Mouse (Mus musculus) embryonic facial prominence, embryonic 10.5 days (tissue): Measurements from ENCODE around the gene Adamts15. TPM values are rescaled to one million over a fixed set of nuclear protein-coding genes. Genes with fewer than 3 reads are reported as not detected.

Experiments used
- DNase-seq: peaks from one replicate; pipeline ENCODE4 v3.0.0-alpha.2; 2017; ENCODE audit warnings: low spot score
- H3K27ac ChIP-seq: fragments of 300-500 bp; sonication (generic); replicated peaks from 2 replicates; pipeline ENCODE4 v1.5.1; 2016; ENCODE audit warnings: mild to moderate bottlenecking
- H3K27me3 ChIP-seq: fragments of 300-500 bp; sonication (generic); replicated peaks from 2 replicates; pipeline ENCODE4 v1.6.1; 2016; ENCODE audit warnings: low read depth, mild to moderate bottlenecking; ENCODE audit not compliant: poor library complexity, severe bottlenecking
- H3K36me3 ChIP-seq: fragments of 300-500 bp; sonication (generic); replicated peaks from 2 replicates; pipeline ENCODE4 v1.6.1; 2016; ENCODE audit warnings: mild to moderate bottlenecking, moderate library complexity
- H3K4me1 ChIP-seq: fragments of 300-500 bp; sonication (generic); 2 replicates; pipeline ENCODE4 v1.6.1; 2016
- H3K4me3 ChIP-seq: fragments of 300-500 bp; sonication (generic); 2 replicates; pipeline ENCODE4 v1.5.1; 2016; ENCODE audit warnings: mild to moderate bottlenecking, moderate library complexity
- H3K9me3 ChIP-seq: fragments of 300-500 bp; sonication (generic); 2 replicates; pipeline ENCODE4 v1.6.1; 2016; ENCODE audit warnings: mild to moderate bottlenecking
- WGBS: fragments of 180-500 bp; shearing (Covaris S2); methylation state at CpG from one replicate; pipeline ENCODE4 v1.1.7; 2016; 5-methylcytosine and 5-hydroxymethylcytosine counted together
- polyA plus RNA-seq: library from polyadenylated mRNA; unstranded; fragments of >200 nt; fragmentation: Nextera tagmentation; extraction: Ambion mirVana; gene quantifications from 2 replicates; pipeline ENCODE4 v1.2.1, GENCODE M21; 2016

Adamts15 gene
- polyA plus RNA-seq = 7.2 and 9.1 TPM in 2 replicates

DNA sequence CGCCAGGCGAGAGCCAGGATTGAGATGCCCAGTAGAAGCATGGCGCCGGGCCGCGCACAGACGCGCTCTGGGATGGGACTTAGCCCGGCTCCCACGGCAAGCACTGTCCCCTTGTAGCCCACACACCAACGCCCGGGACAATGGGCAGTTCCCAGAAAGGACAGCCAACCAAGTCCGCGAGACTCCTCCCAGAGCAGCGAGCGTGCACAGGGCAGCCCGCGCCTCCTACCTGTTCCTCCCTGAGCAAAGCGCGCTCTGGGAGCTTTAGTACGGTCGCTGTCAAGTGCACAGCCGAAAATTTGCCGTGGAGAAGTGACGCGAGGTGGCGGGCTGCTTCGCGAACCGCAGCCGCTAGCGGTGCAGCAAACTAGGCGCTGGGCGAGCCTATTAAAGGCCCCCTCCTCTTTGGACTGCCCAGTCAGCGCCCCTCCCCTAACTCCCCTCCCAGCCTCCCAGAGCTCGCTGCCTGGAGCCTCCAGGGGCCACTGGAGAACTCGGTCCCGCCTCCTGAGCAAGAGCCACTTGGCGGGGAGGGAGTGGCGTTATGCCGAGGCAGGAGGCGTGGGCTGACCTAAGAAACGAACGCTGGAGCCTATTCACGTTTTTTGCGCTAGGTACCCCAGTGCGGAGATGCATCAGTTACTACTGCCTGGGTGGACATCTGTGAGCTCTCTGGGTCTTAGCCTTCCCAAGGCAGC lies at the start of gene Adamts15:
Gene Adamts15 (minus strand): TSS at position 256 of the 698 bp plus-strand sequence.
- Histone ChIP-seq H3K4me3 (peak within 1 kb of the TSS; percentile 74), H3K27me3 (peaks cover 46% of the 10 kb centered on the region), H3K9me3 (no peaks in the 10 kb centered on the region), H3K36me3 (no peaks in the 10 kb centered on the region; the same call in 1 of the 2 replicates), H3K4me1 (peaks cover 36% of the 10 kb centered on the region), H3K27ac (peak within 1 kb of the TSS; percentile 71)
- under 1% methylated on average over 46 of the region's 47 CpGs for WGBS
- peak; percentile 89 for DNase-seq

DNA sequence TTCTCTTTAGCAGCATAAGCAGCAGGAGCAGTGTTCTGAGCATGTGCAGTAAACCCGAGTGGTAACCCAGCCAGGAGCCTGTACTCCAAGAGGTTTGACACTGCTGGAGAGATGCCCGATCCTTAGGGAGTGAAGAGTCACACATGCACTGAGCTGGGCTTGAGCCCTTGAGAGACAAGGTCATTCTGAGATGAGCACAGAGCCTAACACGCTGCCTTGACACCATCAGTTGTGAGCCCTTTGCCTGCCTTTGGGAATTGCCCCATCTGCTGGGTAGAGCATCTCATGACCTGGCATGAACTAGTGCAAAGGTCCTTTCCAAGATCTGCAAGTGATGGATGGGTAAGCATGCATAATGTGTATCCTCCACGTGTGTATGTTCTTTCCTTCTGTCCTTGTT lies 49.7 kb upstream of the Adamts15 start:
- no peak for DNase-seq
- H3K27me3 ChIP-seq = no peaks in the 10 kb centered on the region
- no peaks in the 10 kb centered on the region for H3K36me3 ChIP-seq
- H3K4me3 ChIP-seq = no peak overlapping the region
- WGBS = 62% methylated on average over 4 of the region's 4 CpGs
- peaks cover 11% of the 10 kb centered on the region for H3K4me1 ChIP-seq
- no peaks in the 10 kb centered on the region for H3K9me3 ChIP-seq
- H3K27ac ChIP-seq = no peak overlapping the region

DNA sequence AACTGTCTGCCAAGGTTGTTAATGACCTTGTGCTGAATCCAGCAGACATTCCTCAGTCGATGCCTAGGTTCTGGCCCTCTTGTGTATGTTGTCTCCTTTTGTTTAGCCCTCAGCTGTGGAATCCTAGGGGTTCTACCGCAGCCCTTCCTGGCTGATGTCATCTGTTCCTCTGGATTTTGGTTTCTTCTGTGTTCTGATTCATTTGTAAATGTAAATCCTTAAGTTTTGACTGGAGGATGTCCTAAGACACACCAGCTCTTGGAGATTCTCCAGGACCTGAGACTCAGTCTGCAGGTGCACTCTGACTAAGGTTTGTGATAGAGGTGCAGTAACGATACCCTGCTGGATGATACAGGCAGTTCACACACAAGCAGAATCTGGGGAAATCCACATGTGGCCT lies 47.7 kb upstream of the Adamts15 start:
- Histone ChIP-seq H3K9me3 (no peaks in the 10 kb centered on the region), H3K27ac (no peak overlapping the region), H3K4me1 (peaks cover 9% of the 10 kb centered on the region), H3K4me3 (no peak overlapping the region), H3K27me3 (no peaks in the 10 kb centered on the region), H3K36me3 (no peaks in the 10 kb centered on the region)
- 72% methylated on average over 3 of the region's 3 CpGs for WGBS
- no peak for DNase-seq

DNA sequence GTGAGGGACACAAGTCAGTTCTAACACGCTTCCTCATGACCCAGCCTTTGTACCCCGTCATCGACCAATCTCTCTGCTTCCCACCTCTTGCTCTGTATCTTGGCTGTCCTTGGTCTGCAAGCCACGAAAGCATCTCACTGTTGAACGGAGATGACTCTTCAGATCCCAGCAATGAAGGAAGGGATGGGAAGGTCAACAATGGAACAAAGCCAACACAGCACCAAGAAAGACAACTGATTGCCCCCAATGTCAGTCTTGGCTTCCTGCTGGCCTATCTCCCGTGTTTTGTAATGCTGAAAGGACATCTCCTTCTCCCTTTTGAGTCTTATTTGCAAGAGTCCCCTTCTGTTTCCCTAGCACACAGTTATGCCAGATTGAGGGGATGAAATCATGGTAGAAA lies 45.9 kb upstream of the Adamts15 start:
- Histone ChIP-seq H3K9me3 (no peaks in the 10 kb centered on the region), H3K4me3 (no peak overlapping the region), H3K36me3 (no peaks in the 10 kb centered on the region), H3K27ac (no peak overlapping the region), H3K27me3 (no peaks in the 10 kb centered on the region), H3K4me1 (peaks cover 9% of the 10 kb centered on the region)
- WGBS = 88% methylated on average over 6 of the region's 6 CpGs
- no peak for DNase-seq

DNA sequence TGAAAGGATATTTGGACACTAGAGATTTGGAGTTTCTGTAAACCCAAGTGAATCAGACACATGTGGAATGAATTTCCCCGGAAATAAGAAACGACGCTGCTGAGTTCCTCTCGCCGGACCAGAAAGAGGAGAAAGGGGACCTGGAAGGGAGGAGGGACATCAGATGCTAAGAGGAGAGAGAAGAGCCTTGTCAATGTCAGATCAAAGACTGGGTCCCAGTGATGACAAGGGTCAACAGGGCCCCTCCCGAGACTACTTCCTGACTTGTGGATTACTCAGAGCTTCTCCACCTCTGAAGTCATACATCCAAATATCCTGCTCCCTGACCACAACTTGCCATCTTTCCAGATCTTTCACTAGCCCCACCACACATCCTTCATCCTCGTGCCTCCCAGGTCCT lies 44.6 kb upstream of the Adamts15 start:
- H3K27me3 ChIP-seq = no peaks in the 10 kb centered on the region
- H3K27ac ChIP-seq = no peak overlapping the region
- H3K4me3 ChIP-seq = no peak overlapping the region
- H3K4me1 ChIP-seq = peaks cover 9% of the 10 kb centered on the region
- no peaks in the 10 kb centered on the region for H3K9me3 ChIP-seq
- WGBS = 36% methylated on average over 7 of the region's 7 CpGs
- DNase-seq = no peak
- H3K36me3 ChIP-seq = no peaks in the 10 kb centered on the region

DNA sequence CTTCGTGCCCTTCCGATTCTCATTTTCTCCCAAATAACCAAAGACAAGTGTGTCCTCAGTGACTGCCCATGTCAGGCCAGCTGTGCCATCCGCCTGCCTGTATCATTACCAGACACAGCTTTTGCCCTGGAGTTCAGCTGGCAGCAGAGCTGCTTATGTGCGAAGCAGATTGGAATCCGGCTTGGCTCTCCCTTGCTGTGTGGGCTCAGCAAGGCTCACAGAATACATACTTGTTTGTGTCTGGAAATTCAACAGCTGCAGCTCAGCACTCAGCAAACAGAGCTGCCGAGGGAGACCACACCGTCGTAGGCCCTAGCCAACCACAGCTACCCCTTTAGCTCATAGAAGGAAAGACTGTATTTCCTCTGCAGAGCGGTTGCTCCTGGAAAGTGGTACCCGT lies 42.4 kb upstream of the Adamts15 start:
- H3K4me1 ChIP-seq = peaks cover 9% of the 10 kb centered on the region
- H3K9me3 ChIP-seq = no peaks in the 10 kb centered on the region
- H3K36me3 ChIP-seq = no peaks in the 10 kb centered on the region
- WGBS = 82% methylated on average over 10 of the region's 10 CpGs
- DNase-seq = no peak
- H3K27me3 ChIP-seq = no peaks in the 10 kb centered on the region
- H3K4me3 ChIP-seq = no peak overlapping the region
- H3K27ac ChIP-seq = no peak overlapping the region

DNA sequence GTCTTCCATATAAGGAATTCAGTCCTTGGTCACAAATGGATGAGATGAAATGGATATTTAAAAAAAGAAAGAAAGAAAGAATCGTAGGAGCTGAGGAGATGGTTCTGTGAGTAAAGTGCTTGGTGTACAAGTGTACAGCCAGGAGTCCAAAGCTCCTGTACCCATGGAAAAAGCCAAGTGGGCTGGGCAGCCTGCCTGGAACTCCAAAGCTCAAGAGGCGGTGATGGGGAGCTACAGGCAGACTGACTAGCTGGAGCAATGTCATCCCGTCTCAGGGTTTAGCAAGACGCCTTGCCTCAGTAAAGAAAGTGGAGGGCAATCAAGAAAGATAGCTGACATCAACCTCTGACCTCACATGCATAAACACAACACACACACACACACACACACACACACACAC lies 41.5 kb upstream of the Adamts15 start:
- H3K4me3 ChIP-seq = no peak overlapping the region
- WGBS = 89% methylated on average over 4 of the region's 4 CpGs
- no peaks in the 10 kb centered on the region for H3K27me3 ChIP-seq
- no peaks in the 10 kb centered on the region for H3K36me3 ChIP-seq
- H3K9me3 ChIP-seq = no peaks in the 10 kb centered on the region
- no peak overlapping the region for H3K27ac ChIP-seq
- no peak for DNase-seq
- peaks cover 9% of the 10 kb centered on the region for H3K4me1 ChIP-seq

DNA sequence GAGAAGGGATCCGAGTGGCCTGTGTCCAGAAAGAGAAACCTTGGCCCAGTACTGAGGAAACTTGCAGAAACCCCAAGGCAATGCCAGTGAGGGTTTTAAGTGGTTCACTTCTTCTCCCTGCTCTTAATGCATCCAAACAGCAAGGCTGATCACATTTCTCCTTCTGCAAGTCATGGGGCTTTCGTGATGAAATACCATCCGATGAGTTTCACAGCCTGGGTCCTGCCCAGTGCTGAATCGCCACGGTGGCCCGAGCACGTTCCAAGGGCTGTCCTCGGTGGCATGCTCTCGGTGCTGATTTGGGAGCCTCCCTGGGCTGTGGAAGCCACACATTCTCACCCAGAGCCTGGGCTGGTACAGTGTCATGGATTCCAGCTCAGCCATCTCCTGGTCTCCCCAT lies 33.0 kb upstream of the Adamts15 start:
- Histone ChIP-seq H3K4me1 (0 out of 2 replicates have a peak, but pooled peaks cover 4% of the 10 kb centered on the region), H3K9me3 (no peaks in the 10 kb centered on the region), H3K27me3 (0 out of 2 replicates have a peak, but pooled peaks cover 4% of the 10 kb centered on the region), H3K4me3 (no peak overlapping the region), H3K27ac (no peak overlapping the region), H3K36me3 (no peaks in the 10 kb centered on the region)
- no peak for DNase-seq
- WGBS = 92% methylated on average over 9 of the region's 9 CpGs

DNA sequence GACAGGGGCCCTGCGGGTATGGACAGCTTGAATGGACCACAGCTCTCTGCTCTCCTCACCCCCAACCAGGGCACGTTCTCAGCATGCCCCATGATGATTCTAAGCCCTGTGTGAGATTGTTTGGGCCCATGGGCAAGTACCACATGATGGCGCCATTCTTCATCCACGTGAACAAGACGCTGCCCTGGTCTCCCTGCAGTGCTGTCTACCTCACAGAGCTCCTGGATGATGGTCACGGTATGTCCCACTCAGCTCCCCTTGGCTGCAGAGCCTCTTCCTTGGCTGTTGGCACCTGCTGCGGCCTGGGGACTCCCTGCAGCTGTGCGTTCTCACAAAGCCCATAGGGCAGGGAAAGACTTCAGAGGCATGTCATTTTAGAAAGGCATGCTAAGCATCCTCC lies 31.0 kb upstream of the Adamts15 start:
- Histone ChIP-seq H3K9me3 (no peaks in the 10 kb centered on the region), H3K4me3 (no peak overlapping the region), H3K36me3 (no peaks in the 10 kb centered on the region), H3K27me3 (0 out of 2 replicates have a peak, but pooled peaks cover 4% of the 10 kb centered on the region), H3K4me1 (0 out of 2 replicates have a peak, but pooled peaks cover 4% of the 10 kb centered on the region), H3K27ac (no peak overlapping the region)
- 68% methylated on average over 8 of the region's 8 CpGs for WGBS
- DNase-seq = peak; percentile 23

DNA sequence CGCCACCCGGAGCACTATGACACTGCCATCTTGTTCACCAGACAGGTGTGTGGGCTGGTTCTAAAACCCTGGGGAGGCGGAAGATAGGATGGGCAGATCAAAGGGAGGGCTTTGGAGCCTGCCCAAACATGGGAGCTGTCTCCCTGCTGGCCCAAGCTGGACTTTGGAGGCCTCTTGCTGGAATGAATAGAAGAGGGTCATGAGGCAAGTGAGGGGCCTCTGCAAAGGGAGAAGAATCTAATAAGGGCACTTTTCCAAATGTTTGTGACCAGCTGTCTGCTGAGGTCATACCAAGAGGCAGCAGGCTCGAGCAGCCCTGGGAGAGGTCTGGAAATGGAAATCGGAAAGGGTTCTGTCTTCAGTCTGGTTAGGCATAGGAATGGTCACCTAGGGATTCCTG lies 29.2 kb upstream of the Adamts15 start:
- Histone ChIP-seq H3K4me3 (no peak overlapping the region), H3K27me3 (peaks cover 13% of the 10 kb centered on the region), H3K9me3 (no peaks in the 10 kb centered on the region), H3K4me1 (0 out of 2 replicates have a peak, but pooled peaks cover 4% of the 10 kb centered on the region), H3K36me3 (no peaks in the 10 kb centered on the region), H3K27ac (no peak overlapping the region)
- no peak for DNase-seq
- 91% methylated on average over 5 of the region's 5 CpGs for WGBS

DNA sequence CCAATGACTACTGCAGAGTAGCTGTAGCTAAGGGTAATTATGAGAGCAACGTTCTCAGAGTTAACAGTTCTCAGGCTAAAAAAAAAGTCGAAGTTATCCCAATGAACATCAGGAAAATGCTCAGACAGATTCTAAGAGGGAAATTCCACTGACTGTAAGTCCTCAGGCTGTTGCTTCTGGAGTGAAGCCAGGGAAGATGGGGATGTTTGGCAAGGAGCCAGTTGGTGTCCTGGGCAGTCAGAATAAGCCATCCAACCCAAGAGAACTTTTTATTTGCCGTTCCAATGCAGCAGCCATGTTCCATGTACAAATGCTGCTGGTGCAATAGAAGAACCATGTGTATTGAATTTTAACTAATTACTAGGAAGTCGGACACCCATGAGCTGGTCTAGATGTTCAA lies 28.3 kb upstream of the Adamts15 start:
- Histone ChIP-seq H3K36me3 (no peaks in the 10 kb centered on the region), H3K27ac (no peak overlapping the region), H3K4me1 (0 out of 2 replicates have a peak, but pooled peaks cover 4% of the 10 kb centered on the region), H3K4me3 (no peak overlapping the region), H3K27me3 (peaks cover 21% of the 10 kb centered on the region), H3K9me3 (no peaks in the 10 kb centered on the region)
- DNase-seq = no peak
- WGBS = 87% methylated on average over 4 of the region's 4 CpGs

DNA sequence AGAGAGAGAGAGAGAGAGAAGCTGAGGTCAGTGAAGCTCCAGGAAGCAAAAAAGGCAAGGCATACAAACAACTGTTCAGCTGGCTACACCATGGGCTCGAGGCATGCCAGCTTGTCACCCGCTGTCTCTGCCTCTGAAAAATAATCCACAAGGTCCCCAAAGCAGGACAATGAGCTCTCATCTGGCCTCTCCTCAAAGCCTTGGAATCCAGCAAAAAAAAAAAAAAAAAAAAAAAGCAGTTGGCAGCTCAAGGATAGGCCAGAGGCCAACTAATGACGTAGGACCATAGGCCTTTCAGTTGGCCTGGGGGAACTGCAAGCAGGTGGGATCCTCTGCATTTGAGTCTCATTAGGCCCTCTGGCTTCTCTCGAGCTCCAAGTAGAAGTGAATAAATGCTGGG lies 27.7 kb upstream of the Adamts15 start:
- Histone ChIP-seq H3K4me3 (no peak overlapping the region), H3K4me1 (0 out of 2 replicates have a peak, but pooled peaks cover 4% of the 10 kb centered on the region), H3K9me3 (no peaks in the 10 kb centered on the region), H3K27me3 (peaks cover 27% of the 10 kb centered on the region), H3K27ac (no peak overlapping the region), H3K36me3 (no peaks in the 10 kb centered on the region)
- WGBS = 82% methylated on average over 4 of the region's 4 CpGs
- DNase-seq = no peak

DNA sequence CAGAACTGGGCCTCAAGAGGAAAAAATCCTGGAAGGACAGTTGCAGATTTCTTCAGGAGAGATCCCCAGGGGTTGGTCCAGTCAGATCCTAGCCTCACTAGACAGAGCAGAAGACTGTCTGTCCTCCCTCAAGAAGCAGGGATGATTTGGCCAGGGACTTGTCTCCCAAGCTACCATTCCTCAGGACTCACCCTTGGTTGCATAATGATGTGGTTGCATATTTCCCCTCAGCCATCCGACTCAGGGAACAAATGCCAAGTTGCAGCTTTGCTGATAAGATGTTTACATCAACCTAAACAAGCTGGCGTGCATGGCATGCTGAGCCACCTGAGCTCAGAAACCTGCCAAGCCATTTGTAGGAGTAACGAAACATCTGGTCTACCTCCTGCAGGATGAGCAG lies 27.2 kb upstream of the Adamts15 start:
- Histone ChIP-seq H3K27me3 (peaks cover 29% of the 10 kb centered on the region), H3K4me3 (no peak overlapping the region), H3K36me3 (no peaks in the 10 kb centered on the region), H3K4me1 (0 out of 2 replicates have a peak, but pooled peaks cover 4% of the 10 kb centered on the region), H3K27ac (no peak overlapping the region), H3K9me3 (no peaks in the 10 kb centered on the region)
- no peak for DNase-seq
- WGBS = 90% methylated on average over 3 of the region's 3 CpGs
